Mouse (Mus musculus): ENCODE results near the gene Nipal3.

The Nipal3 gene

GRCm38 (mm10) chr4:135436291-135436690 lies 58.5 kb downstream of the Nipal3 start:
- DNase-seq (ENCODE audit: low spot score in 2 of 2) = no peak

- DNase-seq (ENCODE audit: low spot score in 2 of 2) = no peak
Observed at GRCm38 (mm10) chr4:135434395-135434789, 60.4 kb downstream of the Nipal3 start.

- peak; percentile 26 to 31 for DNase-seq (ENCODE audit: low spot score in 2 of 2)
Observed at GRCm38 (mm10) chr4:135433443-135434394, 61.1 kb downstream of the Nipal3 start, which contains the start of gene Rcan3. TSS of gene Rcan3 (minus strand) at chr4:135433853.

- no peak for DNase-seq (ENCODE audit: low spot score in 2 of 2)
Observed at GRCm38 (mm10) chr4:135433086-135433442, 61.8 kb downstream of the Nipal3 start.

GRCm38 (mm10) chr4:135429990-135430760 lies 64.7 kb downstream of the Nipal3 start:
- no peak for DNase-seq (ENCODE audit: low spot score in 2 of 2)

- DNase-seq (ENCODE audit: low spot score in 2 of 2) = no peak
Observed at GRCm38 (mm10) chr4:135429383-135429782, 65.5 kb downstream of the Nipal3 start.

- DNase-seq (ENCODE audit: low spot score in 2 of 2) = no peak
Observed at GRCm38 (mm10) chr4:135426587-135426986, 68.3 kb downstream of the Nipal3 start.

GRCm38 (mm10) chr4:135425625-135426024 lies 69.2 kb downstream of the Nipal3 start:
- DNase-seq (ENCODE audit: low spot score in 2 of 2) = peak; percentile 61 to 88

GRCm38 (mm10) chr4:135420961-135421360 lies 73.9 kb downstream of the Nipal3 start:
- DNase-seq (ENCODE audit: low spot score in 2 of 2) = no peak

- no peak for DNase-seq (ENCODE audit: low spot score in 2 of 2)
Observed at GRCm38 (mm10) chr4:135420416-135420815, 74.4 kb downstream of the Nipal3 start.

- no peak for DNase-seq (ENCODE audit: low spot score in 2 of 2)
Observed at GRCm38 (mm10) chr4:135419996-135420395, 74.8 kb downstream of the Nipal3 start.

GRCm38 (mm10) chr4:135416367-135416766 lies 78.5 kb downstream of the Nipal3 start:
- DNase-seq (ENCODE audit: low spot score in 2 of 2) = no peak

- no peak for DNase-seq (ENCODE audit: low spot score in 2 of 2)
Observed at GRCm38 (mm10) chr4:135413491-135413890, 81.3 kb downstream of the Nipal3 start.

- DNase-seq (ENCODE audit: low spot score in 2 of 2) = peak in 1 of 2 experiments; percentile 37
Observed at GRCm38 (mm10) chr4:135411633-135412032, 83.2 kb downstream of the Nipal3 start.

GRCm38 (mm10) chr4:135406180-135406579 lies 88.7 kb downstream of the Nipal3 start:
- peak in 1 of 2 experiments; percentile 24 for DNase-seq (ENCODE audit: low spot score in 2 of 2)

GRCm38 (mm10) chr4:135404916-135405315 lies 89.9 kb downstream of the Nipal3 start:
- no peak for DNase-seq (ENCODE audit: low spot score in 2 of 2)

- DNase-seq (ENCODE audit: low spot score in 2 of 2) = no peak
Observed at GRCm38 (mm10) chr4:135404048-135404447, 90.8 kb downstream of the Nipal3 start.

GRCm38 (mm10) chr4:135401881-135402280 lies 93.0 kb downstream of the Nipal3 start:
- no peak for DNase-seq (ENCODE audit: low spot score in 2 of 2)

GRCm38 (mm10) chr4:135397991-135398390 lies 96.8 kb downstream of the Nipal3 start, which contains the start of gene Ncmap:
TSS of gene Ncmap (minus strand) at chr4:135398227.
- DNase-seq (ENCODE audit: low spot score in 2 of 2) = no peak

- DNase-seq (ENCODE audit: low spot score in 2 of 2) = no peak
Observed at GRCm38 (mm10) chr4:135397551-135397950, 97.3 kb downstream of the Nipal3 start.

- no peak for DNase-seq (ENCODE audit: low spot score in 2 of 2)
Observed at GRCm38 (mm10) chr4:135396303-135396702, 98.5 kb downstream of the Nipal3 start.

Measured in frontal cortex, postnatal 36 days (tissue).